Comparison of ENCODE assay signal across 27 mouse cellular contexts in genomic region chr10:23073431-23073830, GRCm38 (mm10).
"Had no signal": no experiment of that assay in that cellular context is flagged by ENCODE, and none has a peak within 500 bp of the region (broad histone marks: within the 10 kb centered on the region; RNA-seq: fewer than 3 reads in every experiment).

No protein-coding gene starts in this region.

- H3K27me3 ChIP-seq: heart, embryonic 13.5 days; heart, embryonic 15.5 days; hindbrain, embryonic 13.5 days; hindbrain, embryonic 15.5 days; kidney, embryonic 15.5 days; limb, embryonic 13.5 days; limb, embryonic 15.5 days; liver, embryonic 12.5 days had no signal

- H3K9ac ChIP-seq: heart, embryonic 13.5 days; heart, embryonic 15.5 days; hindbrain, embryonic 13.5 days; hindbrain, embryonic 15.5 days; kidney, embryonic 15.5 days; limb, embryonic 13.5 days; limb, embryonic 15.5 days; liver, embryonic 12.5 days; liver, embryonic 14.5 days had no signal

- H3K4me2 ChIP-seq: heart, embryonic 11.5 days; heart, embryonic 13.5 days; heart, embryonic 15.5 days; hindbrain, embryonic 13.5 days; hindbrain, embryonic 15.5 days; kidney, embryonic 15.5 days; limb, embryonic 13.5 days; limb, embryonic 15.5 days; liver, embryonic 12.5 days had no signal

- H3K4me1 ChIP-seq: heart, embryonic 15.5 days; hindbrain, embryonic 13.5 days; hindbrain, embryonic 15.5 days; kidney, embryonic 15.5 days; limb, embryonic 13.5 days; limb, embryonic 15.5 days; liver, embryonic 12.5 days had no signal

- H3K27ac ChIP-seq: heart, adult 2 months; heart, embryonic 13.5 days; heart, embryonic 15.5 days; hindbrain, embryonic 13.5 days; hindbrain, embryonic 15.5 days; hindbrain, postnatal 0 days; kidney, embryonic 15.5 days; kidney, postnatal 0 days; limb, embryonic 13.5 days; limb, embryonic 15.5 days; liver, embryonic 12.5 days; liver, embryonic 14.5 days had no signal

- ATAC-seq: hindbrain, postnatal 0 days; liver, embryonic 12.5 days had no signal

- H3K9me3 ChIP-seq: heart, embryonic 13.5 days; heart, embryonic 15.5 days; hindbrain, embryonic 13.5 days; hindbrain, embryonic 15.5 days; kidney, embryonic 15.5 days; limb, embryonic 13.5 days; limb, embryonic 15.5 days; liver, embryonic 12.5 days had no signal

- H3K4me3 ChIP-seq: heart, adult 2 months; heart, embryonic 13.5 days; heart, embryonic 15.5 days; hindbrain, embryonic 13.5 days; hindbrain, embryonic 15.5 days; kidney, embryonic 15.5 days; limb, embryonic 13.5 days; limb, embryonic 15.5 days; liver, embryonic 12.5 days had no signal

- DNase-seq: gastrocnemius, postnatal 14 days; gastrocnemius, postnatal 36 days; heart, adult 11 months; heart, adult 2 months; heart, postnatal 14 days; heart, postnatal 36 days; kidney, adult 11 months; kidney, adult 2 months; kidney, adult 9 months; kidney, postnatal 14 days; kidney, postnatal 36 days; layer of hippocampus, adult 9-11 months; layer of hippocampus, postnatal 36 days; left cerebral cortex, postnatal 4 days; lung, adult 18-20 months had no signal

- H3K36me3 ChIP-seq: heart, embryonic 13.5 days; heart, embryonic 15.5 days; hindbrain, embryonic 13.5 days; hindbrain, embryonic 15.5 days; kidney, embryonic 15.5 days; limb, embryonic 13.5 days; limb, embryonic 15.5 days; liver, embryonic 12.5 days had no signal
